Mouse (Mus musculus) left cerebral cortex, postnatal 10 days (tissue): ENCODE results near the gene Ip6k3. TPM values are rescaled to one million over a fixed set of nuclear protein-coding genes. Genes with fewer than 3 reads are reported as not detected.

ENCODE experiments used
- DNase-seq, 2 experiments: peaks; one replicate each; pipeline ENCODE4 v3.0.0; 2021 to 2022; ENCODE audit warnings: low spot score in 2 of 2, mixed read lengths in 1 of 2; ENCODE audit errors: extremely low spot score in 1 of 2
- intact Hi-C: fragments of 180-260 bp; cut with DNase I; formaldehyde crosslinking; loops from one replicate; pipeline ENCODE4 v1.15.1; 2025
- total RNA-seq, 2 experiments: library from RNA; stranded (reverse); gene quantifications; 2 replicates each; pipeline ENCODE4 v1.2.3; 2021

Gene Ip6k3
- total RNA-seq, 2 experiments from 2014 or later: 0.20 to 0.43 TPM

GRCm38 (mm10) chr17:27160905-27161304, 6.7 kb downstream of the Ip6k3 start:
- intact Hi-C loops: no loop called here
- DNase-seq: no peak

- no peak for DNase-seq
- intact Hi-C loops: no loop called here
Observed at GRCm38 (mm10) chr17:27159169-27159568, 8.4 kb downstream of the Ip6k3 start.

- intact Hi-C loops: no loop called here
Observed at GRCm38 (mm10) chr17:27158439-27158838, 9.2 kb downstream of the Ip6k3 start.

GRCm38 (mm10) chr17:27155752-27156151, 11.8 kb downstream of the Ip6k3 start:
- intact Hi-C loops: no loop called here
- DNase-seq: no peak

More at GRCm38 (mm10) chr17:27158439-27158838, 9.2 kb downstream of the Ip6k3 start:
- DNase-seq: no peak

GRCm38 (mm10) chr17:27154881-27155280, 12.7 kb downstream of the Ip6k3 start:
- no peak for DNase-seq
- intact Hi-C loops: no loop called here

GRCm38 (mm10) chr17:27154256-27154655, 13.3 kb downstream of the Ip6k3 start:
- intact Hi-C loops: no loop called here
- no peak for DNase-seq

GRCm38 (mm10) chr17:27153773-27154193, 13.8 kb downstream of the Ip6k3 start:
- intact Hi-C loops: no loop called here
- DNase-seq: no peak

- DNase-seq: no peak
- intact Hi-C loops: no loop called here
Observed at GRCm38 (mm10) chr17:27152976-27153723, 14.4 kb downstream of the Ip6k3 start.

GRCm38 (mm10) chr17:27151411-27151810, 16.2 kb downstream of the Ip6k3 start:
- intact Hi-C loops: no loop called here
- no peak for DNase-seq

- intact Hi-C loops: no loop called here
Observed at GRCm38 (mm10) chr17:27150871-27151270, 16.7 kb downstream of the Ip6k3 start.

GRCm38 (mm10) chr17:27146323-27146923, 21.2 kb downstream of the Ip6k3 start:
- DNase-seq: no peak
- intact Hi-C loops: no loop called here

More at GRCm38 (mm10) chr17:27150871-27151270, 16.7 kb downstream of the Ip6k3 start:
- DNase-seq: no peak

- intact Hi-C loops: no loop called here
Observed at GRCm38 (mm10) chr17:27144152-27144551, 23.4 kb downstream of the Ip6k3 start.

GRCm38 (mm10) chr17:27141971-27142450, 25.6 kb downstream of the Ip6k3 start:
- intact Hi-C loops: no loop called here
- DNase-seq: no peak

More at GRCm38 (mm10) chr17:27144152-27144551, 23.4 kb downstream of the Ip6k3 start:
- DNase-seq: no peak

- intact Hi-C loops: no loop called here
- DNase-seq: no peak
Observed at GRCm38 (mm10) chr17:27140262-27140661, 27.3 kb downstream of the Ip6k3 start.

GRCm38 (mm10) chr17:27139304-27139703, 28.3 kb downstream of the Ip6k3 start:
- DNase-seq: no peak
- intact Hi-C loops: loop anchor here (5.0 kb wide), 1 partner anchor 48 kb away; no protein-coding TSS in a partner anchor

GRCm38 (mm10) chr17:27138396-27138795, 29.2 kb downstream of the Ip6k3 start:
- intact Hi-C loops: loop anchor here (5.0 kb wide), 1 partner anchor 49 kb away; no protein-coding TSS in a partner anchor
- no peak for DNase-seq

GRCm38 (mm10) chr17:27134715-27135114, 32.9 kb downstream of the Ip6k3 start:
- intact Hi-C loops: loop anchor here (5.0 kb wide), 2 partner anchors 53 to 68 kb away; partner anchors contain the start of gene Lemd2

GRCm38 (mm10) chr17:27134187-27134586, 33.4 kb downstream of the Ip6k3 start:
- DNase-seq: no peak
- intact Hi-C loops: loop anchor here (5.0 kb wide), 1 partner anchor 68 kb away; the partner anchor contains the start of gene Lemd2

More at GRCm38 (mm10) chr17:27134715-27135114, 32.9 kb downstream of the Ip6k3 start:
- DNase-seq: no peak

GRCm38 (mm10) chr17:27133551-27134141, 33.9 kb downstream of the Ip6k3 start, which contains the start of gene Uqcc2:
TSS of gene Uqcc2 (minus strand) at chr17:27133916.
- intact Hi-C loops: loop anchor here (5.0 kb wide), 1 partner anchor 69 kb away; the partner anchor contains the start of gene Lemd2
- peak; percentile 93 to 98 for DNase-seq
